Mouse (Mus musculus): Measurements from ENCODE around the gene Cog6.

Cog6 gene

GRCm38 (mm10) chr3:52960951-52961350, 56.1 kb downstream of the Cog6 start:
- no peak for DNase-seq

DNA sequence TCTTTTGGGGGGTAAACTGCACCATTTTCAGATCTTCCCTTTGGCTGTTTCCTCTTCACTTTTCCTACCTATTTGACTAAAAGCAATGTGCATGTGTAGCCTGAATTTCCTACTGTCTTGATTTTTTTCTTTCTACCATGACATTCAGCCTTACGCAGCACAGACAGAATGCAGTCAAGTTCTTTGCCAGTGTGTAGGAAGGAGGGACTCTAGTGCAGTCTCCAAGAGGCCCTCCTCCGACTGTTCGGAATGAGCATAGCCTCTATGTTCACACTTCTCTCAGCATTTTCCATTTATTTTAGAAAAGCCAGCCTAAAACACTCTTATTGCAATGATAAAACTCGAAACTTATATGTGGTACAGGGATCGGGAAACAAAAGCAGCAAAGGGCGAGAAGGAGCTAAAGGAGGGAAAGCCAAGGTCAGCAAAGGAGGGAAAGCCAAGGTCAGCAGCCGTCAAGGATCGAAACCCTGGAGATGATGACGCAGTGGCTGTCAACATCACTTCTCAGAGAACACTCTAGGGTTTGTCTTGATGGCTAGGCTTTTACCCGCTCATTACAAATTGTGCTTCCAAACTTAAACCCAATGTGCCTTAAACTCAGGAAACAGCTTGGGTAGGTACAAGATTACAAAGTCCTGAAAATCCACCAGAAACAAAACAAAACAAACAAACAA, 58.5 kb downstream of the Cog6 start:
- no peak for DNase-seq

DNA sequence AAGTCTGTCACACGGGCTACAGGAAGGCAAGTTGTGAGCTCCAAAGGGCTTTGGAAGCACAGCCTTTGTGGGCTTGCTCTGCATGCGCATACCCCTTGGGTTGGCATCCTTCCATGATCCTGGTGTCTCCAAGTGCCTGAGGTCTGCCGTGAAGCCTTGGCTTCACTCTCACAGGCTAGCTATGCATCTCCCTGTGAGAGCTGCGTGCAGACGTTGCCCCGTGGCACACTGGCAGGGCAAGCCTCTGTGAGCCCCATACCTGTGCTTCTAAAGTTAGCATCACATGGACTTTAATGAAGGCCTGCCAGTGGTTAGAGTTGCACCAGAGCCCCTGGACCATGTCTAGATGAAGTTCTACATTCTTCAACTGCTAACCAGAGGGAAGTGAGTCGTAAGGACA, 59.2 kb downstream of the Cog6 start:
- DNase-seq: no peak

DNA sequence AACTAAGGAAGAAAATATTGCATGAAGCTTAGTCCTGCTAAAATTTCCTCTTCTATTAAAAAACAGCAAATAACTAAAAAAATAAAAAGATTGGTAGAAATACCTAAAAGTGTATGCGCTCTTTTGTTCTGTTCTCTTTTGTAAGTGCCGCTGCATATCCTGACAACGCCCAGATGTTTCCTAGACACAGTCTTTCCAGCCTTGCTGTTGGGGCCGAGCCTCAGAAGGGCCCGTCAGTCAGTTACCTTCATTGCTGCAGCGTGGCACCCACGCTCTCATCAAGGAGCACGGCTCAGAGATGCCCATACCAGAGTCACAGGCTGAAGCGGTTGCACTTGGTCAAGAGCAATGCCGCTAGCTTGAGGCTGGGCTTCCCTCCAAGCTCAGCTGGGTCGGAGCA, 60.8 kb downstream of the Cog6 start:
- DNase-seq: peak; percentile 10

DNA sequence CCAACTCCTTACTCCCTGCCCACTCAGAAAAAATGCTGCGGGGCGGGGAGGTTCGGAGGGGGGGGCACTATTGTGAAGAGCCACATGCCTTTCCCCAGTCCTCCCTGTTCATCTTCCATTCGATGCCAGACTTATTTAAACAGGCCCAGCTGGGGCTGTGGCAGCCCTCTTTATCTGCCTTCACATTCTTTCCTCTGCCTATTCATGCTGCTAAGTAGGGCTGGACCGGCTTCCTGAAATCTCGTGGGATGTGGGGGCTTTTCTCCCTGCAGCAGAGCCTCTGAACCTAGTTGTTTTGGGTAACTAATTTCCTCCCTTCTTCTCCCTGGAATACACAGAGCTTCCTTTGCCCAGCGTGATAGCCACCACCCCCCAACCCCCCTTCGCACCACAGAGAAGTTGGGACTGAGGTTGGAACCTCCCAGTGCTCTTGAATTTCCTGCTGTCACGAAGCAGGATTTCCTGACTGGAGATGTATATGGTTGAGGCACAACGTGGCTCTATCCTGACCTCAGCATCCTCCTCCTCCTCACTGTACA, 61.5 kb downstream of the Cog6 start:
- DNase-seq: peak; percentile 76

GRCm38 (mm10) chr3:52954656-52955055, 62.4 kb downstream of the Cog6 start:
- DNase-seq: peak; percentile 56

- no peak for DNase-seq
These were observed 63.2 kb downstream of the Cog6 start for GRCm38 (mm10) chr3:52953831-52954230.

DNA sequence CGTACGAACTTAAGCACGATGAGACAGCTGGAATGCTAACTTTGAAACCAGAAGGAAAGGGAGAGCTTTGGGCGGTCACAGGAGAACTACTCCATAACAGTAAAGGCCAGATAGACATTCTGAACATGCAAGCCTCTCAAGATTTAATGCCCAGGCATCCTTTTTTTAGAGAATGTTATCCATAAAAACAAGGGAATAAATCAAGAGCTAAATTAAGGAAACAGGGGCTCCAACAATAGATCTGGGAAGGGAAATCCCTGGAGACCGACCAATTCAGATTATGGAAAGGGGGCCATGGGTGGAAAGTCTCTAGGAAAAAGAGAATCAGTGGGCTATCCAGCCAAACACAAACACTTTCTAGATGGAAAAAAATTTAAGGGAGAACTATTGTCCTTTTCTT, 68.2 kb downstream of the Cog6 start:
- no peak for DNase-seq

GRCm38 (mm10) chr3:52947444-52947843, 69.6 kb downstream of the Cog6 start:
- no peak for DNase-seq

DNA sequence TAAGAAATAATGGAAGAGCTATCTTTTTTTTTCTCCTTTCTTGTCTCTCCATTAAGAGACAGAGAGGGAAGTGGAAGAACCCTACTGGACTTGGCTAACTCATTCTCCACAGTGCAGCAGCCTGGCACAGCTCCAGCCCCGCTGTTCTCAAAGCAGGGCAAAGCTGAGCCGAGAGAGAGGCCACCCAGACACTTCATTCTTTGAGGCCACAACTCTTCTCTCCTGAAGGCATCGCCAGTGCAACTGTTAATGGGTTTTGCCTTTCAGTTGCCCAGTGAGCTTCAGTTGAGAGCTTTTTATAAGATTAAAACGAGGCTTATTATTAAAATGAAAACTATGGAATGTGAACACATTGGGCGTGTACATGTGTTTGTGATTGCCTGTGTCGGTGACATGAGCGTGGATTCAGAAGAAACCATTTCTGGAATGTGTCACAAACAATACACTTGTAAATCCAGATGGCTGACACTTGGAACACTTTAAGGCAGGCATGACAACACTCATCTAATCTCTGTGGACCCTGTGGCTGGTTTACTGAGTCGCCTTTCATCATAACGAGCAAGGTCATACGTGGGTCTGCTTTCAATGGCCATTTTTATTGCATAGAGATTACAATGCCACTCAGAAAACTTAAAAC, 76.1 kb downstream of the Cog6 start:
- peak; percentile 73 for DNase-seq

DNA sequence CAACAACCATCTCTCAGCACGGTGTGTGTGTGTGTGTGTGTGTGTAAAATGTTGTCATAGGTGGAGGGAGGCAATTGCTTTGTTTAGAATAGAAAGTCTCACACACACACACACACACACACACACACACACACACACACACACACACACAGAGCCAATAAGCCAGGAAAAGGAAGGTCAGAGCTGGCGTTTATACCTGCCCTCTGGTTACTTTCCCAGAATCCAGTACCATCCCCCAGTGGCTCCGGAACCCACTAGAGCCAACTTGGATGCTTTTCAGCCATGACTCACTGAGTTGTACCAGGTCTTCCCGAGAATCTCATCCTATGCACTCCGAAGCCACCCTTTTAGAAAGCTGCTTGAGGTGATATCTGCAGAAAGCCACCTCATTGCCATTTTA, 78.6 kb downstream of the Cog6 start:
- peak; percentile 80 for DNase-seq

DNA sequence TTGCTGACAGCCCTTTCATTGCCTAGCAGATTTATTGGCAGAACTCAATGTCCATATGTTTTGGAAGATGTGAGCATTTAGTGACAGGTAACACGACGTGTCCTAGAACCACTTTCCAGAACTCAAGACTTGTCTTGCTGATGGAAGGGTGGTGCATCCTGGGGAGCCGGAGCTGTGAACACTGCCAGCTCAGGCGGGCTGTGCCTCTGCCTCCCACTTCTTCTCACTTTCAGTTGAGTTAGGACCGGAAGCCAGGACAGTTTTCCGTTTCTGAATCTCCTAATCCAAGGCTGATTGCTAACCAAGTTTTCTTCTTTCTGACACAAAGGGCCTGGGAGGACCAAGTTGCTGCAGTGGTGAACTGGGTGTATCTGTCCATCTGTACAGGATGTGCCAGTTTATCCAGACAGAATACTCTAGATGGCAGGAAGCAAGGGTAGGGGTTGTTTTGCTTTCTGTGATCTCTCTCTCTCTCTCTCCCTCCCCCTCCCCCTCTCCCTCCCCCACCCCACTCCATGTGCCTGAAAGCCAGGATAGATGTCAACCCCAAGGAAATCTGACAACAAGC, 79.2 kb downstream of the Cog6 start:
- peak; percentile 54 for DNase-seq

DNA sequence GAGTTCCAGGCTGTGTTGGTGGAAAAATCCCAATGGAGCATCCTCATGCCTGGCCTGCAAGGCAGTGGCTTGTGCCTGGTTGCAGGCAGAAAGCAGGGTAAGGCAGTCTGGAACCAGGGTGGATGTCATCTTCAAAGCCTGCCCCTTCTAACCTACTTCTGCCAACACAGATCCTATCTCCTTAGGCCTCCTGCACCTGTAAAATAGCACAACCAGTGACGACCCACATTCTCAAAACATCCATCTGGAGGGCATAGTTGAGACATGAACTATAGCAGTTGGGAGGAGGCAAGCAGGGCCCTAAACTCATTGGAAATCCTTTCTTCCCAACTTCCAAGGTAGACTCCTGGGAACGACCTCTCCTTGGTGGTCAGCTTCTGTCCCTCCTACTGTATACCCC, 85.1 kb downstream of the Cog6 start:
- DNase-seq: no peak
